Mouse (Mus musculus): ENCODE data around the gene A930033H14Rik. TPM values are rescaled to one million over a fixed set of nuclear protein-coding genes. Genes with fewer than 3 reads are reported as not detected.

Gene A930033H14Rik
- polyA plus RNA-seq, 1 experiment from 2014 or later: 2.2 TPM

GRCm38 (mm10) chr10:69248261-69249160, 35.6 kb upstream of the A930033H14Rik start:
- Histone ChIP-seq H3K4me1 (peaks cover 24% of the 10 kb centered on the region), H3K36me3 (peaks cover 21% of the 10 kb centered on the region), H3K9me3 (replicated peaks) (no peaks in the 10 kb centered on the region; the same call in 1 of the 2 replicates), H3K27ac (no peak overlapping the region), H3K4me2 (no peak overlapping the region), H3K9ac (no peak overlapping the region), H3K4me3 (replicated peaks) (no peak overlapping the region), H3K27me3 (no peaks in the 10 kb centered on the region)
- ATAC-seq (replicated peaks; ENCODE audit: low FRiP score): no peak
- 83% methylated on average over 29 of the region's 29 CpGs for WGBS

GRCm38 (mm10) chr10:69247311-69248033, 34.6 kb upstream of the A930033H14Rik start:
- Histone ChIP-seq H3K9ac (no peak overlapping the region), H3K9me3 (replicated peaks) (no peaks in the 10 kb centered on the region; the same call in 1 of the 2 replicates), H3K27ac (no peak overlapping the region), H3K4me1 (peaks cover 14% of the 10 kb centered on the region), H3K4me3 (replicated peaks) (no peak overlapping the region), H3K36me3 (peaks cover 21% of the 10 kb centered on the region), H3K4me2 (no peak overlapping the region), H3K27me3 (no peaks in the 10 kb centered on the region)
- no peak for ATAC-seq (replicated peaks; ENCODE audit: low FRiP score)
- 95% methylated on average over 7 of the region's 7 CpGs for WGBS

GRCm38 (mm10) chr10:69246762-69247161, 33.9 kb upstream of the A930033H14Rik start:
- Histone ChIP-seq H3K4me2 (no peak overlapping the region), H3K4me3 (replicated peaks) (no peak overlapping the region), H3K27me3 (no peaks in the 10 kb centered on the region), H3K9ac (no peak overlapping the region), H3K27ac (no peak overlapping the region), H3K36me3 (peaks cover 27% of the 10 kb centered on the region), H3K9me3 (replicated peaks) (no peaks in the 10 kb centered on the region; the same call in 1 of the 2 replicates), H3K4me1 (peaks cover 8% of the 10 kb centered on the region; the same call in 1 of the 2 replicates)
- WGBS: 83% methylated on average over 3 of the region's 3 CpGs
- ATAC-seq (replicated peaks; ENCODE audit: low FRiP score): no peak

GRCm38 (mm10) chr10:69245906-69246668, 33.2 kb upstream of the A930033H14Rik start:
- no peak overlapping the region for H3K4me3 ChIP-seq (replicated peaks)
- H3K27ac ChIP-seq: no peak overlapping the region
- no peaks in the 10 kb centered on the region for H3K27me3 ChIP-seq
- ATAC-seq (replicated peaks; ENCODE audit: low FRiP score): no peak
- H3K9me3 ChIP-seq (replicated peaks): no peaks in the 10 kb centered on the region; the same call in 1 of the 2 replicates
- peaks cover 5% of the 10 kb centered on the region; the same call in 1 of the 2 replicates for H3K4me1 ChIP-seq
- 82% methylated on average over 10 of the region's 10 CpGs for WGBS
- H3K36me3 ChIP-seq: peaks cover 25% of the 10 kb centered on the region
- no peak overlapping the region for H3K9ac ChIP-seq
- no peak overlapping the region for H3K4me2 ChIP-seq

- Histone ChIP-seq H3K9me3 (replicated peaks) (no peaks in the 10 kb centered on the region; the same call in 1 of the 2 replicates), H3K27ac (no peak overlapping the region), H3K9ac (no peak overlapping the region), H3K27me3 (no peaks in the 10 kb centered on the region), H3K4me1 (0 out of 2 replicates have a peak, but pooled peaks cover 4% of the 10 kb centered on the region), H3K36me3 (peaks cover 17% of the 10 kb centered on the region), H3K4me3 (replicated peaks) (no peak overlapping the region), H3K4me2 (no peak overlapping the region)
- 78% methylated on average over 4 of the region's 4 CpGs for WGBS
- ATAC-seq (replicated peaks; ENCODE audit: low FRiP score): no peak
Observed at GRCm38 (mm10) chr10:69245151-69245550, 32.3 kb upstream of the A930033H14Rik start.

GRCm38 (mm10) chr10:69240530-69240929, 27.6 kb upstream of the A930033H14Rik start:
- Histone ChIP-seq H3K27me3 (no peaks in the 10 kb centered on the region), H3K4me1 (no peaks in the 10 kb centered on the region), H3K27ac (no peak overlapping the region), H3K36me3 (peaks cover 7% of the 10 kb centered on the region; the same call in 1 of the 2 replicates), H3K4me2 (no peak overlapping the region), H3K9ac (no peak overlapping the region), H3K9me3 (replicated peaks) (no peaks in the 10 kb centered on the region), H3K4me3 (replicated peaks) (no peak overlapping the region)
- no peak for ATAC-seq (replicated peaks; ENCODE audit: low FRiP score)
- 85% methylated on average over 2 of the region's 2 CpGs for WGBS

- H3K4me2 ChIP-seq: no peak overlapping the region
- H3K36me3 ChIP-seq: peaks cover 7% of the 10 kb centered on the region; the same call in 1 of the 2 replicates
- no peaks in the 10 kb centered on the region for H3K27me3 ChIP-seq
- ATAC-seq (replicated peaks; ENCODE audit: low FRiP score): no peak
- H3K4me3 ChIP-seq (replicated peaks): no peak overlapping the region
- WGBS: 67% methylated on average over 6 of the region's 6 CpGs
- H3K4me1 ChIP-seq: no peaks in the 10 kb centered on the region
- H3K27ac ChIP-seq: no peak overlapping the region
- no peaks in the 10 kb centered on the region for H3K9me3 ChIP-seq (replicated peaks)
- H3K9ac ChIP-seq: no peak overlapping the region
Observed at GRCm38 (mm10) chr10:69238311-69238710, 25.4 kb upstream of the A930033H14Rik start.

- Histone ChIP-seq H3K4me2 (no peak overlapping the region), H3K27me3 (no peaks in the 10 kb centered on the region)
- WGBS: 94% methylated on average over 9 of the region's 9 CpGs
Observed at GRCm38 (mm10) chr10:69237781-69238180, 24.9 kb upstream of the A930033H14Rik start.

GRCm38 (mm10) chr10:69237185-69237584, 24.3 kb upstream of the A930033H14Rik start:
- Histone ChIP-seq H3K4me2 (no peak overlapping the region), H3K4me3 (replicated peaks) (no peak overlapping the region), H3K36me3 (peaks cover 5% of the 10 kb centered on the region; the same call in 1 of the 2 replicates), H3K4me1 (no peaks in the 10 kb centered on the region), H3K9me3 (replicated peaks) (no peaks in the 10 kb centered on the region), H3K9ac (no peak overlapping the region), H3K27me3 (no peaks in the 10 kb centered on the region), H3K27ac (no peak overlapping the region)
- 67% methylated on average over 3 of the region's 3 CpGs for WGBS
- no peak for ATAC-seq (replicated peaks; ENCODE audit: low FRiP score)

More at GRCm38 (mm10) chr10:69237781-69238180, 24.9 kb upstream of the A930033H14Rik start:
- Histone ChIP-seq H3K27ac (no peak overlapping the region), H3K4me3 (replicated peaks) (no peak overlapping the region), H3K36me3 (peaks cover 7% of the 10 kb centered on the region; the same call in 1 of the 2 replicates), H3K9me3 (replicated peaks) (no peaks in the 10 kb centered on the region), H3K4me1 (no peaks in the 10 kb centered on the region), H3K9ac (no peak overlapping the region)
- no peak for ATAC-seq (replicated peaks; ENCODE audit: low FRiP score)

- H3K27me3 ChIP-seq: no peaks in the 10 kb centered on the region
- H3K9ac ChIP-seq: no peak overlapping the region
- ATAC-seq (replicated peaks; ENCODE audit: low FRiP score): no peak
- H3K4me2 ChIP-seq: no peak overlapping the region
- H3K4me3 ChIP-seq (replicated peaks): no peak overlapping the region
- H3K9me3 ChIP-seq (replicated peaks): no peaks in the 10 kb centered on the region
- peaks cover 16% of the 10 kb centered on the region; the same call in 1 of the 2 replicates for H3K36me3 ChIP-seq
- no peak overlapping the region for H3K27ac ChIP-seq
- 0 out of 2 replicates have a peak, but pooled peaks cover 3% of the 10 kb centered on the region for H3K4me1 ChIP-seq
- 56% methylated on average over 8 of the region's 8 CpGs for WGBS
Observed at GRCm38 (mm10) chr10:69225951-69226350, 13.1 kb upstream of the A930033H14Rik start.

GRCm38 (mm10) chr10:69225471-69225870, 12.6 kb upstream of the A930033H14Rik start:
- WGBS: 92% methylated on average over 5 of the region's 5 CpGs

More at GRCm38 (mm10) chr10:69225471-69225870, 12.6 kb upstream of the A930033H14Rik start:
- no peak overlapping the region for H3K4me3 ChIP-seq (replicated peaks)
- no peaks in the 10 kb centered on the region for H3K9me3 ChIP-seq (replicated peaks)
- no peak overlapping the region for H3K4me2 ChIP-seq
- ATAC-seq (replicated peaks; ENCODE audit: low FRiP score): no peak
- H3K4me1 ChIP-seq: 0 out of 2 replicates have a peak, but pooled peaks cover 3% of the 10 kb centered on the region
- no peak overlapping the region for H3K27ac ChIP-seq
- peaks cover 16% of the 10 kb centered on the region; the same call in 1 of the 2 replicates for H3K36me3 ChIP-seq
- H3K27me3 ChIP-seq: no peaks in the 10 kb centered on the region
- H3K9ac ChIP-seq: no peak overlapping the region
